Mouse (Mus musculus) midbrain, postnatal 0 days (tissue): ENCODE measurements around the gene Dnaic1. TPM values are rescaled to one million over a fixed set of nuclear protein-coding genes. Genes with fewer than 3 reads are reported as not detected.

Experiments
- ATAC-seq: fragments of 200-750 bp; cut with Nextera tagmentation; 2 replicates; pipeline ENCODE4 v1.8.0; 2017; ENCODE audit warnings: moderate number of reproducible peaks, mild to moderate bottlenecking, moderate TSS enrichment, moderate library complexity; ENCODE audit not compliant: low FRiP score
- DNase-seq: peaks from one replicate; pipeline ENCODE4 v3.0.0-alpha.2; 2015; ENCODE audit warnings: low spot score
- H3K27ac ChIP-seq: fragments of 300-500 bp; sonication (generic); 2 replicates; pipeline ENCODE4 v1.5.1; 2014; ENCODE audit warnings: low read depth, mild to moderate bottlenecking, low read length, mixed read lengths
- H3K27me3 ChIP-seq: fragments of 300-500 bp; sonication (generic); 2 replicates; pipeline ENCODE4 v1.6.1; 2014; ENCODE audit warnings: low read length, control low read depth, mixed read lengths; ENCODE audit not compliant: insufficient read depth
- H3K36me3 ChIP-seq: fragments of 300-500 bp; sonication (generic); 2 replicates; pipeline ENCODE4 v1.6.1; 2014; ENCODE audit warnings: low read length, control low read depth, mixed read lengths; ENCODE audit not compliant: insufficient read depth
- H3K4me1 ChIP-seq: fragments of 300-500 bp; sonication (generic); 2 replicates; pipeline ENCODE4 v1.6.1; 2014; ENCODE audit warnings: mild to moderate bottlenecking, control low read depth, antibody characterized with exemption, low read length, mixed read lengths; ENCODE audit not compliant: insufficient read depth
- H3K4me2 ChIP-seq: fragments of 300-500 bp; sonication (generic); 2 replicates; pipeline ENCODE4 v1.6.1; 2014; ENCODE audit warnings: low read depth, mild to moderate bottlenecking, low read length, mixed read lengths; ENCODE audit not compliant: poor library complexity, severe bottlenecking
- H3K4me3 ChIP-seq: fragments of 300-500 bp; sonication (generic); 2 replicates; pipeline ENCODE4 v1.5.1; 2014; ENCODE audit warnings: low read depth, mild to moderate bottlenecking, low read length, moderate library complexity
- H3K9ac ChIP-seq: fragments of 300-500 bp; sonication (generic); replicated peaks from 2 replicates; pipeline ENCODE4 v1.6.1; 2014; ENCODE audit warnings: mild to moderate bottlenecking, low read length, moderate library complexity, mixed read lengths; ENCODE audit not compliant: poor library complexity, severe bottlenecking
- H3K9me3 ChIP-seq: fragments of 300-500 bp; sonication (generic); 2 replicates; pipeline ENCODE4 v1.6.1; 2016; ENCODE audit warnings: low read length, control low read depth
- CTCF ChIP-seq: IDR thresholded peaks from 2 replicates; pipeline ENCODE4 v1.5.1; 2016; ENCODE audit warnings: antibody characterized with exemption, mild to moderate bottlenecking
- WGBS: fragments of 180-500 bp; shearing (Covaris S2); extraction: QIAGEN DNeasy Blood & Tissue Kit; methylation state at CpG from one replicate; pipeline ENCODE4 v1.1.7; 2014; 5-methylcytosine and 5-hydroxymethylcytosine counted together
- polyA plus RNA-seq: library from polyadenylated mRNA; unstranded; fragments of >200 nt; fragmentation: Nextera tagmentation; extraction: Ambion mirVana; gene quantifications from 2 replicates; pipeline ENCODE4 v1.2.1, GENCODE M21; 2015
- total RNA-seq: library from RNA; depleted of rRNA; stranded (reverse); fragments of >200 nt; gene quantifications from 2 replicates; pipeline ENCODE4 v1.2.3, GENCODE M21; 2014

Dnaic1 gene
- total and polyA plus RNA-seq, 2 experiments from 2014 or later, result 1.7 to 3.2 TPM

DNA sequence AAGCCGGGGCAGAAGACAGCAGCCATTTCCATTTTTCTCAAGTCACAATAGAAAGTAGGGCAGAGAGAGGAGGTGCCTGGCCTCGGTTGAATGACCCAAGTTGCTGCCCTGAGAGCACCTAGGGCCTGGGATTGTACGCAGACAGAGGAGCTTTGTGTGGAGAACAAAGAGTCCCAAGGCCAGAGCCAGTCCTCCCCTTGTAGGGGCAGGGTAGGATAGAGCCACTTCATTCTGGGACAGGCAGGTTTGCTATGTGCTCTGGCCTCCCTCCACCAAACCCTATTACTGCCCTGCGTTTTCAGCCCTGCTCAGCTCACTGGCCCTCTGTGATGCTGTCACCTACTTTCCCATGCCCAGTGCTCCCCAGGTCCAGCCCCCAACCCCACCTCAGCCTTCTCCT, 78.6 kb downstream of the Dnaic1 start:
- TF ChIP-seq CTCF, result no peak
- DNase-seq, result no peak
- no peaks in the 10 kb centered on the region for H3K36me3 ChIP-seq
- H3K9me3 ChIP-seq, result no peaks in the 10 kb centered on the region
- 25% methylated on average over 4 of the region's 4 CpGs for WGBS
- no peaks in the 10 kb centered on the region for H3K4me1 ChIP-seq
- no peak overlapping the region for H3K4me3 ChIP-seq
- no peak overlapping the region for H3K9ac ChIP-seq
- H3K4me2 ChIP-seq, result no peak overlapping the region
- ATAC-seq, result peak; percentile 47; the same call in 1 of the 2 replicates
- H3K27me3 ChIP-seq, result no peaks in the 10 kb centered on the region
- H3K27ac ChIP-seq, result no peak overlapping the region

DNA sequence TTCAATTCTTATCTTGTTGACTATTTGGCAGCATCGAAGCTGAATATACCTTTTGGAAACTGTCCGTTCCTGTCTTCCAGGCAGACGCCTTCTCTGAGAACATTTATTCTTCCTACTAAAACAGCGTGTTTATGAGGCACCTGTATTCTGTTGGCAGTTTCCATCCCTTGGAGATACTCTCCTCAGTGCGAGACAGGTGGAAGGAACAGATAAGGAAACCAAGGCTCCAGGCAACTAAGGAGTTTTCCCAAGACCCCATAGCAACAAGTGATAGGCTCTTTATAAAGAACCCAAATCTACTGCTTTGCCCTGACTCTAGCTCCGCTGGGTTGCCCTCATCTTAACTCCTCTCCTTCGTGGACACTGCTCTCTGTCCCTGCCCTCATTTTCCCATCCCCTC, 79.1 kb downstream of the Dnaic1 start:
- H3K9me3 ChIP-seq, result no peaks in the 10 kb centered on the region
- H3K27me3 ChIP-seq, result no peaks in the 10 kb centered on the region
- no peak overlapping the region for H3K27ac ChIP-seq
- no peak for DNase-seq
- no peak overlapping the region for H3K4me3 ChIP-seq
- no peak for ATAC-seq
- TF ChIP-seq CTCF, result no peak
- no peak overlapping the region for H3K4me2 ChIP-seq
- 67% methylated on average over 7 of the region's 7 CpGs for WGBS
- H3K36me3 ChIP-seq, result no peaks in the 10 kb centered on the region
- H3K9ac ChIP-seq, result no peak overlapping the region
- H3K4me1 ChIP-seq, result no peaks in the 10 kb centered on the region

DNA sequence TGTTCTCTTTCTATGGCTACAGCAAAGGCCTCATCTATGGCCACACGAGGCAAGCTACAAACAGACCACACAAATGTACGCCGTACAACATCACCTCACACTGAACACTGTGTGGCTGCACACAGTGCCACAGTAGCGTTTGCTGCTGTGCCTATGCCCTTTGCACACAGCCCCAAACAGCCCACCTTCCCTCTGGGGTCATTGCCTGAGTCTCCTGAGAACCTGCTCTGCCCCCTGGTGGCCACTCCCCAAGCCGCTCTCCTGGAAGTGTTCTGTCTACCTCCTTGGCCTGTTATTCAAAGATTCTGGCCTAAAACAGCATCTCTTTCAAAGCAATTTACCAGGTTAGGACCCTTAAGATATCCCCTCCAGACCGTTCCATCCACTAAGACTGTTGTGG, 83.7 kb downstream of the Dnaic1 start:
- no peak overlapping the region for H3K4me2 ChIP-seq
- H3K9ac ChIP-seq, result no peak overlapping the region; the same call in 1 of the 2 replicates
- H3K27ac ChIP-seq, result no peak overlapping the region
- no peaks in the 10 kb centered on the region for H3K4me1 ChIP-seq
- H3K27me3 ChIP-seq, result no peaks in the 10 kb centered on the region
- 38% methylated on average over 6 of the region's 6 CpGs for WGBS
- DNase-seq (peak; percentile 83), ATAC-seq (peak; percentile 64)
- no peak overlapping the region for H3K4me3 ChIP-seq
- peak; percentile 87 for TF ChIP-seq CTCF
- H3K36me3 ChIP-seq, result peaks cover 8% of the 10 kb centered on the region
- no peaks in the 10 kb centered on the region for H3K9me3 ChIP-seq

DNA sequence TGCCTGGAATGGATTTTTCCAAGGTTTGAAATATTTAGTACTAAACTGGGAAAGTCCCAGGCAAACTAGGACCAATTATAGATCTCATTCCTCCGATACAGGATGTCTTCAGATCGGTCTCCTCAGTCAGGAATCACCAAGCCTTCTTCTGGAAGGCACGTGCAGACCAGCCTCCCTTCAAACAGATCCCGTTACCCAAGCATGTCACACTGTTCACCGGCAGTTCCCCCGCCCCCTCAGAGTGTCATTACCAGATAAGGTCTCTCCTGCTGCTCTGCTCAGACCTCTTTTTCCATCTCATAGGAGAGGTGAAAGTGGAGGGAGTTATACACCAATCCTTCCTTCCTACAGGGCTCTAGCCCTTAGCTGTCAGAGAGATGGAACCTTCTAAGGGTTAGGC, 84.2 kb downstream of the Dnaic1 start:
- no peak for TF ChIP-seq CTCF
- H3K9me3 ChIP-seq, result no peaks in the 10 kb centered on the region
- H3K4me2 ChIP-seq, result no peak overlapping the region
- no peak overlapping the region for H3K27ac ChIP-seq
- ATAC-seq, result no peak
- WGBS, result 58% methylated on average over 6 of the region's 6 CpGs
- H3K4me1 ChIP-seq, result no peaks in the 10 kb centered on the region
- no peak for DNase-seq
- H3K4me3 ChIP-seq, result no peak overlapping the region
- H3K36me3 ChIP-seq, result peaks cover 8% of the 10 kb centered on the region
- H3K27me3 ChIP-seq, result no peaks in the 10 kb centered on the region
- H3K9ac ChIP-seq, result no peak overlapping the region; the same call in 1 of the 2 replicates

DNA sequence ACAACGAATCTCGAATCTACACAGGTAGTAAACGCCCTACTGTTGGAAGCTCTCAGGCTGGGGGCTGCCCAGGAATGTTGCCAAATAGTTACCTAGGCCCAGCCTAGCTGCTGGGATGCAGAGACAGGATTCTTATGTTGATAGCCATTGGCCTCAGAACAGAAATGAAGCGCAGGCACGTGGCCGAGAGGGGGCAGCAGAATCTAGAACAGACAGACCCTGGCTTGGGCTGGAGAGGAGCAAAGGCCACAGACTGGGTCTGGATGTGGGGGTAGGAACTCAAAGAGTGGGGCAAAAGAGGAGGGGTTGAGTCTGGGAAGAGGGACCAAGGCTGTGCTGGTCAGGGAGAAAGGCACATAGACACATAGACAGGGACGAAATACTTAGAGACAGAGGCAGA, 84.6 kb downstream of the Dnaic1 start:
- H3K4me1 ChIP-seq, result no peaks in the 10 kb centered on the region
- no peaks in the 10 kb centered on the region for H3K9me3 ChIP-seq
- 0 out of 2 replicates have a peak, but pooled peaks have one; percentile 15 for ATAC-seq
- 10% methylated on average over 7 of the region's 7 CpGs for WGBS
- no peak overlapping the region for H3K4me2 ChIP-seq
- no peak overlapping the region for H3K4me3 ChIP-seq
- no peak overlapping the region for H3K9ac ChIP-seq
- peak; percentile 79 for TF ChIP-seq CTCF
- peaks cover 8% of the 10 kb centered on the region for H3K36me3 ChIP-seq
- no peak overlapping the region for H3K27ac ChIP-seq
- H3K27me3 ChIP-seq, result no peaks in the 10 kb centered on the region
- peak; percentile 61 for DNase-seq

- 98% methylated on average over 2 of the region's 2 CpGs for WGBS
- H3K4me3 ChIP-seq, result no peak overlapping the region
These were observed 86.0 kb downstream of the Dnaic1 start for GRCm38 (mm10) chr4:41655525-41655924.

More at GRCm38 (mm10) chr4:41655525-41655924, 86.0 kb downstream of the Dnaic1 start:
- peaks cover 8% of the 10 kb centered on the region for H3K36me3 ChIP-seq
- TF ChIP-seq CTCF, result no peak
- H3K9me3 ChIP-seq, result no peaks in the 10 kb centered on the region
- H3K9ac ChIP-seq, result no peak overlapping the region
- H3K4me1 ChIP-seq, result no peaks in the 10 kb centered on the region
- ATAC-seq, result no peak
- no peaks in the 10 kb centered on the region for H3K27me3 ChIP-seq
- no peak overlapping the region for H3K4me2 ChIP-seq
- DNase-seq, result no peak
- no peak overlapping the region for H3K27ac ChIP-seq
